In genomic region chr10:26995182-26995975, GRCm38 (mm10) we compare ENCODE assay signal across 9 mouse cellular contexts.
DNase-seq lines count a peak whose midpoint lies in the region; ATAC-seq and TF ChIP-seq lines count a peak whose summit lies in the region.
"Had no signal": no experiment of that assay in that cellular context is flagged by ENCODE, and none has a peak within 500 bp of the region (broad histone marks: within the 10 kb centered on the region; RNA-seq: fewer than 3 reads in every experiment).

No protein-coding gene starts in this region.

- no peak overlapping the region for H3K9ac ChIP-seq in embryonic facial prominence, embryonic 11.5 days (replicated peaks; ENCODE audit: low read length)

- no peak overlapping the region for H3K4me2 ChIP-seq in embryonic facial prominence, embryonic 11.5 days (ENCODE audit: low read depth, low read length)

- H3K9me3 ChIP-seq in heart, embryonic 10.5 days, result no peaks in the 10 kb centered on the region
- H3K9me3 ChIP-seq in embryonic facial prominence, embryonic 11.5 days (replicated peaks; ENCODE audit: control insufficient read depth, low read length), result no peaks in the 10 kb centered on the region
- H3K9me3 ChIP-seq: G1E had no signal

- no peak overlapping the region for H3K27ac ChIP-seq in heart, embryonic 10.5 days
- H3K27ac ChIP-seq in embryonic facial prominence, embryonic 11.5 days (replicated peaks; ENCODE audit: low read depth, low read length), result no peak overlapping the region
- no peak overlapping the region for H3K27ac ChIP-seq in layer of hippocampus, adult 2 months

- H3K27me3 ChIP-seq in heart, embryonic 10.5 days (ENCODE audit: insufficient read depth, poor library complexity, severe bottlenecking), result no peaks in the 10 kb centered on the region
- H3K27me3 ChIP-seq in embryonic facial prominence, embryonic 11.5 days (ENCODE audit: control insufficient read depth, insufficient read depth, low read length), result no peaks in the 10 kb centered on the region

- H3K4me3 ChIP-seq in heart, embryonic 10.5 days, result no peak overlapping the region
- H3K4me3 ChIP-seq in embryonic facial prominence, embryonic 11.5 days (ENCODE audit: low read depth, low read length), result no peak overlapping the region
- no peak overlapping the region for H3K4me3 ChIP-seq in layer of hippocampus, adult 2 months

- peak; percentile 91 for TF ChIP-seq CTCF in layer of hippocampus, adult 2 months (conservative IDR thresholded peaks at IDR 0.05)

- no peaks in the 10 kb centered on the region for H3K4me1 ChIP-seq in heart, embryonic 10.5 days
- H3K4me1 ChIP-seq in embryonic facial prominence, embryonic 11.5 days (ENCODE audit: control insufficient read depth, insufficient read depth, low read length), result no peaks in the 10 kb centered on the region

- WGBS in heart, embryonic 10.5 days, result 73% methylated on average over 8 of the region's 8 CpGs
- 77% methylated on average over 8 of the region's 8 CpGs for WGBS in embryonic facial prominence, embryonic 11.5 days

- no peaks in the 10 kb centered on the region for H3K36me3 ChIP-seq in heart, embryonic 10.5 days
- no peaks in the 10 kb centered on the region for H3K36me3 ChIP-seq in embryonic facial prominence, embryonic 11.5 days (replicated peaks; ENCODE audit: control insufficient read depth, insufficient read depth, low read depth, low read length)
- H3K36me3 ChIP-seq: G1E had no signal

- DNase-seq in heart, adult 8-10 months (ENCODE audit: low spot score), result peak; percentile 41
- DNase-seq in heart, embryonic 10.5 days (ENCODE audit: low spot score), result no peak
- DNase-seq in adrenal gland, postnatal 14 days, result peak; percentile 72
- DNase-seq in embryonic facial prominence, embryonic 11.5 days (ENCODE audit: low spot score), result peak; percentile 73
- DNase-seq in layer of hippocampus, adult 2 months (ENCODE audit: low spot score in 2 of 2), result peak; percentile 31 to 72
- DNase-seq in lung, postnatal 10 days, result peak; percentile 64
- DNase-seq in retina, postnatal 1 day, result peak; percentile 71

- no peak for ATAC-seq in embryonic facial prominence, embryonic 11.5 days (replicated peaks; ENCODE audit: insufficient number of reproducible peaks, low FRiP score, low TSS enrichment, low read depth)
- ATAC-seq in hematopoietic stem cell, adult 5-6 weeks (replicated peaks in 1 of 2; ENCODE audit: insufficient read depth in 1 of 2, low FRiP score in 2 of 2, low TSS enrichment in 1 of 2, low read depth in 1 of 2, poor library complexity in 2 of 2, severe bottlenecking in 2 of 2), result peak; percentile 73 to 82
